Mouse (Mus musculus): ENCODE data around the gene Cryga. TPM values are rescaled to one million over a fixed set of nuclear protein-coding genes. Genes with fewer than 3 reads are reported as not detected.

The Cryga gene
- total RNA-seq (2021): not detected
- long read RNA-seq, experiment 1: 0 reads
- long read RNA-seq, experiment 2: 0 reads

DNA sequence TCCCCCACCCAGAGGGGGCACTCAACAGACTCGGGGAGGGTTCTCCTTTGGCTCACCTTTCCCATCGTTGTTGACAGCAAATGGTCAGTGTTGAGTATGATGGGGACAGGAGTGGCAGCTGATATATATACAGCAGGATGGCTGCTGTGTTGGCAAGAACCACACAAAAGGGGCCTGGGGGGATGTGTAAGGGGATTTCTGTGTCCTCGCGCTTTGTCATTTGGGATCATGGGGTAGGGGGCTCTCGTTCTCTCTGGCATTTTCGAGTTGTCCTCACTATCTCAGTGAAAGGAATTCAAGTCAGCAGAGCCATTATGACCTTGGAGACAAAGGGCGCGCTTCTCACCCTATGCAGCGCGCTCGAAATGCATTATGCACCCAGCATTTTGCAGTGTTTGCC, at the start of gene Cryga:
TSS of gene Cryga (minus strand) at position 101 of the 400 bp plus-strand sequence.
- DNase-seq (ENCODE audit: low spot score in 2 of 2): no peak

DNA sequence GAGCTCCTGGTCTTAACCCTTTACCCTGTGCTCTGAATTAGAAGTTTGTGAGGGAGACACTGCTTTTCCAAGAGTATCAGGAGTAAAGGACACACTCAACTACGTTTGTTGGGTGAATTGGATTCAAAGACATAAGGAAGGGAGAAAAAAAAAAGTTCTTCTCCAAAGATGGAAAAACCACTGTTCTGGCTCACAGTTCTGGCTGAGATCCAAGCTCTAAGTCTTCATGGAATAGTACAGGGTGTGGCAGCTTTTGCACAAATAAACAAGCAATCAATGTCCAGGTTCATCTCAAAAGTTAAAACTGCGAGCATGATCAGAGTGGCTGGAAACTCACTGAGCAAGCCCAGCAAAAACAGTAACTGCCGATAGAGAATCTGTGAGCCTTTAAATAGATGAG, 44.8 kb upstream of the Cryga start:
- no peak for DNase-seq (ENCODE audit: low spot score in 2 of 2)

DNA sequence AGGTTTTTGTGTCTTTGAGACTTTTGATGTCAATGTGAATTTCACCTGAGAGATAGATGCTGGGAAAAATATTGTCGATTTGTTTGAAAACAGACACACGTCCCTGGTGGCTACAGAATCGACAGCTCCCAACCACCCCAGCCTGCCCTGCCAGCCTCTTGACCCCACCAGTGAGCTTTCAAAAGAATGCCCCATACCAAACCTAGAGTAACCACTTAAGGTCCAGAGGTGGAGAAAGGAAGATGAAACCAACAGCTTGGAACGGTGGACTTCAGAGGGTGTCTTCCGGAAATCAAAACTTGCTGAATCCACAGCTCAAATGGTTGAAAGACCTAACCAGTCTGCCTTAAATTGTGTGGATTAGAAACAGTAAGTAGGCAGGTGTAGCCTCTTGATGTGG, 44.2 kb upstream of the Cryga start:
- DNase-seq (ENCODE audit: low spot score in 2 of 2): no peak

DNA sequence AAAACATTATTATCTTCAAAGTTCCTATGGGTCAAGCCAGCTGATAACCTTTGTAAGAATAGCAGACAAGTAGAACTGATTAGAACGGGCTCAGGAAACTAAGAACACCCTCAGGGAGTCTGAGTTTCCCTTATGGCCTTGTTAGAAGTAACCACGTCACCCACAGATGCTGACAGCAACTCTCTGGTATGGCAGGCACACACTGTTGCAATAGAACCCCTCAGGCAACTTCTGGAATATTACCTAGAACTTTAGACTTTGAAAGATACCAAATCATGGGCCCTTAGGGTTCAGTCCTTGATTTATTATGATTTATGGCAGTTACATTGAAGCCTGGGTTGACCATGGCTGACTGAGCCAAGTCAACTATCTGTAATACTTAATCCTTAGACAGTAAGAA, 43.4 kb upstream of the Cryga start:
- DNase-seq (ENCODE audit: low spot score in 2 of 2): no peak

DNA sequence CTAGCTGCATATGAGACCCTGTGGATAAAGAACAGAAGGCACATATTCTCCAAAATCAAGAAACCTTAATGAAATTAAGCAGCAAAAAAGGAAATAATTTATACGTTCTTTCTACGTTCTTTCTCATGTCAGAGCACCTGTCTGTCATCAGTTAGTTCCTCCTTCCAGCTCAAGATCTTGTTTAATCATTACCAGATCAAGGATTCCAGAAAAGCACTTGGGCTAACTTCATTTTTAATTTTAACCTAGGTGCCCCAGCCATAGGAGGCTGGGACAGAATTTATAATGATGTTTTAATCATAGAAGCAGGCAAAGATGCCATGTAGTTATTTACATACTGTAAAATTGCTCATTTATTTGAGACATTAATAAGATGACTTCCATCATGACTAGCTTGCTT, 41.6 kb upstream of the Cryga start:
- no peak for DNase-seq (ENCODE audit: low spot score in 2 of 2)

DNA sequence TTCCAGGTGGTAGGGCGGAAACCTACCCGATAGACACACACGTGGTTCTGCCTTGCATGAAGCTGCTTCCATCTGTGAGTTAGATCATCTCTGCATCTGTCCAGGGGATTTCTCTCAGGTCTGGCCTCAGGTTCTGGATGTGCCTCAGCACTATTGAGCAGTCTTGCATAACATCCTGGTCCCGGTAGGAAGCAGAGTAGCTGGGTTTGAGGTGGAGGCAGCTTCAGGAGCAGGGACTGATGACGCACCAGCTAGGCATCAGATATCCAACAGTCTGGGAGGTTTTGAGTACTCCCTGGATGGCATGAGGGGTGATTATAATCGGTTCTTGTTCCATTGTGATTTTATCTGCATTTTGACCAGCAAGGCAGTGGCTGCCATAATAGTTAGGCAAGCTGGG, 34.4 kb upstream of the Cryga start:
- no peak for DNase-seq (ENCODE audit: low spot score in 2 of 2)

DNA sequence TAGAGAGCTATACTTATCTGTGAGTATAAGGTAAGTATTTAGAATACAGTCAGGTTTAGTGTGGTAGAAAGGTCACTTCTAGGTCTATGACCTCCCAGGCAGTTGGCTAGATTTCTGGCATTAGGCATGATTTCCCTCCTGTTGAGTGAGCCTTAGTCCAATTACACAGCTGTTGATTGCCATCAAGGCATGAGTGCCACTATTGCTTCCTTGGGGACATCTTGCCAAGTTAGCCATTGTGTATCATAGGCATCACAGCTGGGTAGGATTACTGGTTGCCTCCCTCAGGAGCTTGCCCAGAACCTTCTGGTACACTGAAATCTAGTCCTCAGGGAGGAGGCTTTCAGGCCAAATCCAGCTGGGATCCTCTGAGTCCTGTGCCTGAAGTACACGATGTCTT, 29.7 kb upstream of the Cryga start:
- no peak for DNase-seq (ENCODE audit: low spot score in 2 of 2)

DNA sequence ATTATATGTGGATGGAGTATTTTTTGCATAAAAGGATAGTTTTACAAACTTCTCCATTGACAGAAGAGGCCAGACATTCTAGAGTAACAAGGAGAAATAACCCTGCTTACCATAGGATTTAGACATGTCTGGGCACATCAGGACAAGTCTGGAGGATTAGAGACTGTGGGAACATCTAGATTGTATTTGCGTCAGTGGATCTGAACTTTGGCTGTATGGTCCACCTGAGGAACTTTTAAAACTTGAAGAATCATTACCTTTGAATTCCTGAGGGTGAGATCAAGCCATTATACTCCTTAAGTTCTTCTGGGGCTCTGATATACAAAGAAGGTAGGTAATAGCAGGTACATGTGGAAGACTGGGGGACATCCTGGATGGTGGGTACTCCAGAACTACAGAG, 28.5 kb upstream of the Cryga start:
- DNase-seq (ENCODE audit: low spot score in 2 of 2): no peak

DNA sequence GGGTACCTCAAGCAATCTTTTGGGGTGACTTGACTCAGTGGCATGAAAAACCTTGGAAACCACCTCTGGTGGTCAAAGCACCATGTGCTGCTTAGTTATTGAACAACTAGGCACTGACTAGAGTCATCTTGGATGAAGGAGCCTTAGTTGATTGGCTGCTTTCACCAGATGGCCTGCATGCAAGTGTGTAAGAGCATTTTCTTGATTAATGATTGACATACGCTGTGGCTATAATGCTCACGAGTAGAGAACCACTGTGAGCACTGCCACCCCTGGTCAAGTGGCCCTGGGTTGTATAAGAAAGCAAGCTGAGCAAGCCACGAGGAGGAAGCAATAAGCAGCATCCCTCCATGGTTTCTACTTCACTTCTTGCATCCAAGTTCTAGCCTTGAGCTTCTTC, 27.1 kb upstream of the Cryga start:
- DNase-seq (ENCODE audit: low spot score in 2 of 2): no peak

DNA sequence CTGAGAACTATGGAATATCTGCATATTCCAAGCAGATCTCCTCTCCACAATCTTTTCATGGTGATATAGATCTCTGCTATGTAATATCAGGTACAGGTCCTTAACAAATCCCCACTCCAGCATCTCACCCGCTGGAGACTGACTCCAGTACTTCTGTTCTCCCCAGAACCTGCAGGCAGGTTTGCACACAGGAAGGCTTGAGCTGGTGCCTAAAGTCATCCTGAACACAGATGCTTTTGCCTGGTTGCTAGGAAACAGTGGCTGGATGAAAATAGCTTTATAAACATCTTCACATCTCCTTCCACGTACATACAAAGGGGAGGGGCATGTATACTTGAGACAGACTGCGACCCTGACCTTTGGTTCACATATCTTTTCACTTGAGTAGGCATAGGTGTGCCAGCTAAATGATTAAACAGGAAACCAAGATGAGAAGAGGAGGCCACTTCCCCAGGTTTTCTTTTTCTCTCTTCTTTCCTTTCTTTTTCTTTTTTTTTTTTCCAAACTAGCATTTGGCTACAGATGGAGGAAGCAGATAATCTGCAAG, 26.5 kb upstream of the Cryga start:
- DNase-seq (ENCODE audit: low spot score in 2 of 2): no peak

DNA sequence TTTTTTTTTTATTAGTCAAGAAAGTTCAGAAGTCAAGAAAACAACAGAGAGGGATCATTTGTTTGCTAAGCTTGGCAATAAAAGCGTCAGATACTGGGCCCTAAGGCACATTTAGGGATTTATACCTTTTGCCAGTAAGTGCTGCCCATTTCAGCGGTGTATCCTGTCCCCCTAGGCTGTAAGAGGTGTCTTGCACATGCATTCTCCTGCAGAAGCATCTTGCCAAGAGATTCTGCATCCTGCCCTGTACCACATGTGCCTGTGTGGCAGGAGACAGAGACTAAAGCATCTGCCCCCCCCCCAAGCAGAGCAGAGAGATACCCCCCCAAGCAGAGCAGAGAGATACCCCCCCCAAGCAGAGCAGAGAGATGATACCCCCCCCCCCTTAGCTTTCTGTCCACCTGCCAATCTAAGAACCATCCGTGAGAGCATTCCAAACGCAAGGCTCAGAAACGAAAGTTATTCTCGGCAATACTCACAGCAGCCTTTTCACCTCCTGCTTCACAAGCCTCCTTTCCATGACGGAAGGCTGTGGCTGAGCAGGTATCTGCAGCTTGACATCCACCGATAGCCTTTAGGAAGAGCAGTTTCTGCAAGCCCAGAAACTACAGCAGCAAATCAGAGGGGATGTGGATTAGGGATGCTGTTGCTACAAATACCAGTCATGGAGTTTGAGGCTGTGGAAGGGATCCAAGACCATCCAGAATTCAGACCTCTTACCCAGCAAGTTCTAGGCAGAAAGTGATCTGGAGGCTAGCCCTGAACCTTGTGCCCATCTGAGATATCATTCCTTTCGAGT, 19.6 kb upstream of the Cryga start, which contains the start of gene D630023F18Rik:
TSS of gene D630023F18Rik (minus strand) at position 641 of the 799 bp plus-strand sequence.
- DNase-seq (ENCODE audit: low spot score in 2 of 2): peak; percentile 12 to 39

DNA sequence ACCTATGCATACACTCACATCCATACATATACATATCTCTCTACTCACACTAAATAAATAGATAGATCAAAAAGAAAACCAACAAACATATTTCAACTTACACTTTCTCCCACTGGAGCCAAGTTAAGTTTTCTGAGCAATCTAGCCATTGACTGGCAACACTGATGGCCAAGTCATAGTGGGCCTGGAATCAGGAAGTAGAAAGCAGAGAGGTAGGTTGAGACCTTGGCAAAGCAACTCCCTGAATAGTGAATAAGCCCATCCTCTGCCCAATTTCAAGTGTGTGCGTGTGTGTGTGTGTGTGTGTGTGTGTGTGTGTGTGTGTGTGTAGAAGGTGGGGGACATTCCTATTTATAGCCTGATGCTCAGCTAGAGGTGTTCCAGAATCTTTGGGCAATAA, 16.3 kb upstream of the Cryga start, which contains the start of gene Gm28845:
TSS of gene Gm28845 (minus strand) at position 121 of the 400 bp plus-strand sequence.
- DNase-seq (ENCODE audit: low spot score in 2 of 2): no peak

DNA sequence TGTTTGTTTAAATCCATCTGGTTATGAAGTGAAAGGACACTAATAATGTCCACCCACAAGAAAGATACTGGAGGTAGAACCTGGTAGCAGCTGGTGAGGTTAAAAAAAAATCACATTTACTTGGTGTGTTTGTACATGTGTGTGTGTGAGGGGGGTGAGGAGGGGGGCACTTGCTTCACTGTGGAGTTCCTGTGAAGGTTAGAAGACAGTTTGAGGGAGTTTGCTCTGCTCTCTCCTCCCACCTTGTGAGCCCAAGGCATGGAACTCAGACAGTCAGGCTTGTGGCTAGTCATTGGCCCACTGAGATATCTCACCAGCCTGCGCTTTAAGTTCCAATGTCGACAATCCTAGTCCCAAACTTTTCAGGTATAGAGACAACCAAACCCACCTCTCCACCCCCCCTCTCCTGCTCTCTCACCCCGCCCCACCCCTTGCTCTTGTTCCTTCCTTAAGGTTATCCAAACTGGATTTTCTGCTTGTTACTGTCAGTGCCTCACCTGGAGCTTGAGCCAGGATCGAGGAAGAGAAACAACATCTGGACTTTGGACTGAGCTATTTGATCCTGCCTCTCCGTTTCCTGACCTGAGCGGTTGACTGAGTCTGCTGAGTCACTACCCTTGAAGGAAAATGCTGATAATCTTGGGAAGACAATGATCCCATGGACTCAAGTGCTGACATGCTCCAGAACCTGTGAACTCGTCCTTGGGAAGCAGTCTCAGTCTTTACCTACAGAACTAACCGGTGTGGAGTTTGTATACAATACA, 15.2 kb upstream of the Cryga start:
- no peak for DNase-seq (ENCODE audit: low spot score in 2 of 2)

DNA sequence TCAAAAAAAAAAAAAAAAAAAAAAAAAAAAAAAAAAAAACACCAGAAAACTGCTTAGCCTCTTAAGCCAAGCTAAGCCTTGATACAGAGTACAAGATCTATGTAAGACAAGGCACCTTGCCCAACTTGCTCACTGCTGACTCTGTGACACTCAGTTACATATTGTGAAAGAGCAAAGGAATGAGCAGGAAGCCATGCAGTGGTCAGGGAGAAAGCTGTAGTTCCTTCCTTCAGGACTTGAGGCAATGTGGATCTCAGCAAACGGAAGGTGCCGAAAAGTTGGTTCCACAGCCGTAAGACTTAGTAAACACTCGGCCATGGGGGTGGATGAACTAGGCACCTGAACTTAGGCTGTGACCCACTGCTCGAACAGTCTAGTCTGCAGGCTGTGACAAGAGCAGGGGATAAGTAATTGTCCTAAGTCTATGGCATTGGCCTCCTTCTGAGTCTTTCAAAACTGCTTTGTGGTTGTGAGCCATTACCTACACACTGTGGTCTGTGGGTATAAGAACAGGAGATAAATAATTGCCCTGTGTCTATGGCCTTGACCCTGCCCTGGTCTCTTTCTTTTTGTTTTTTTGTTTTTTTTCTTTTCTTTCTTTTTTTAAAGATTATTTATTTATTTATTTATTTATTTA, 10.5 kb upstream of the Cryga start:
- DNase-seq (ENCODE audit: low spot score in 2 of 2): no peak

DNA sequence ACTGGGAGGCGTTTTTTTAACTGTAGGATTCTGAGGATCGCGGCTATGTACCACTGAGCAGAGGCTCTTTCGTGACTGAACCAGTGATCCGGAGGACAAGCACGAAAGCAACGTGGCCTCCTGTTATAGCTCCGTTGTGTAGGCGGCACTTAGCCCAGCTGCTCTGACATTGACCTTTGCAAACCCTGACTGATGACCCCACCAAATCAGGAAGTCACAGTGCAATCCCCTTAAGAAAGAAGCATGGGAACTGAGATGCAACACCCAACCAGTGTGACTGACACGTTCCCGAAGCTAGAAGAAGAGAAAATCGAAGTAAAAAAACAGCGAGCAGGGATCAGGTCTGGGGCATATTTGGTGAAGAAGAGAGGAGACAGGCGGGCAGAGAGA, 9.6 kb upstream of the Cryga start:
- DNase-seq (ENCODE audit: low spot score in 2 of 2): no peak

DNA sequence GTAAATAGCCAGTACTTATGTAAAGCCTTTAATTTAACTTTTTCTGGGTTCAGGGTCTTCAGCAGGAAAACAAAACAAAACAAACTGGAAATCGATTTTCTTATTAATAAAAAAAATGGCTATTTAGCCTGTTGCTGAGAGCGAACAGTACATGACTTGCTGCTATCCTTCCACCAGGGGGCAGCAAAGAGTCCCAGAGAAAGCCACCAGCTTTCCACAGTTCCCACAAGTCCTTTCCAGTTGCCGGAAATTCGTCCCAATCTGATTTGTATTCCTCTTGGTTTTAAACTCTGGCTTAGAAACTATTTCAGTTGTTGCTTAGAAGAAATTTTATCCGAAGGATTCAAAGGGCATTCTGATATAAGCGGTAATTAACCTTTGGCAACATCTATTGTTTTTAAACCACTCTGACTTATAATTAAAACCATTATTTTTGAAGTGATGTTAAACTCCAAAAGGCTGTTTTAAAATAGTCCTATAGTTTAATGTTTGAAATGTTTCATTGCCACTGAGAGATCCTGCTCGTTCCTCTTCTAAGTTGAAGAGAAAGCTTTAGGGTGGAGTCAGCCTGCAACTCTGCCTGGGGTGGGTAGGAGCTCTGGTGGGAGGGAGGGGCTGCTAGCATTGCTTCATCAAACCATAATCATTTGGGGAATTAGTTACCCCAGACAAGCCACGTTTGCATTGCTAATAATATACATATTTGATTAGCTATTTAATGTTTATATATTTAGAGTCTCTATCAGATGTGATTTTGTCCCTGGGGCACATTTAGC, 9.0 kb upstream of the Cryga start:
- peak; percentile 75 to 76 for DNase-seq (ENCODE audit: low spot score in 2 of 2)

DNA sequence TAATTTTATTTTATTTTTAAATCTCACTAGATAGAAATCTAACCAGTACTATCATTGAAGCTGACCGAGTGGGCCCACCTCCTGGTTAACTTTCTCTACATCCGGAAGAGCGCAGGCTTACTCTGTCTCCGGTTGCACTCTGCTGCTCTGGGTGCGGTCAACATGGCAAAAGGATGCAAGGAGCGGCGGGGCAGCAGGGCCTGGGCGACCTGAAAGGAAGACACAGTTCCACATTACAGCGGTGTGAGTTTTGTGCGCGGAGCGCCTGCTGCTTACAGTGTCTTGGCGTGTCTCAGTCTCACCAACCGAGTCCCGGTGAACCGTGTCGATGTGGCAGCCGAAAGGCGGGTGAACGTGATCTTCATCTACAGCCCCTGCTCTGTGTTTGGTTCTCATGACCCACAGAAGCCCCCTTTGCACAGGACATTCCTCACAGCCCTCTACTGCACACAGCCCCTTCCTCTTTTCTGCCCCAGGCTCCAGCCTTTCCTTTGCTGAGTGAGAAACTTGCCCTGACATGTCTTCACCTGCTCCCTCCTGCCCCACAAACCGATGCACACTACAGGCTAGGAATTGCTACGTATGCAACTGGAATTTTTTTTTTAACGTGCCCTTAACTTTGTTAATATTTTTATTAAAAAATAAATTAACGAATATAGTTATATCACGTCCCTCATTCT, 6.7 kb upstream of the Cryga start:
- DNase-seq (ENCODE audit: low spot score in 2 of 2): no peak

DNA sequence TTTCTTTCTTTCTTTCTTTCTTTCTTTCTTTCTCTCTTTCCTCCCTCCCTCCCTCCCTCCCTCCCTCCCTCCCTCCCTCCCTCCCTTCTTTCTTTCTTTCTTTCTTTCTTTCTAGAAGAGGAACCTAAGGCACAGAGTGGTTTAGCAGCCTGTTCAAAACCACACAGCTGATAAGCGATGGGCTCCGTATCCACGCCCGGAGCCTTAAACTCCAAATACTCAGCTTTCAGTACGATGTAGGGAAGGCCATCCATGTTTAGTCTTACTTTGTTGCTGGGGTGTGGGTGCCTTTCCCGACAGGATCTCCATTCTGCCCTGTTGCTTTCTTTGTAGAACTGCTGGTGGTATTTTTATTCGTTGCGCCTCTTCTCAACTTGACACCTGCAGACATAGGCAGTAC, 6.0 kb upstream of the Cryga start:
- no peak for DNase-seq (ENCODE audit: low spot score in 2 of 2)

DNA sequence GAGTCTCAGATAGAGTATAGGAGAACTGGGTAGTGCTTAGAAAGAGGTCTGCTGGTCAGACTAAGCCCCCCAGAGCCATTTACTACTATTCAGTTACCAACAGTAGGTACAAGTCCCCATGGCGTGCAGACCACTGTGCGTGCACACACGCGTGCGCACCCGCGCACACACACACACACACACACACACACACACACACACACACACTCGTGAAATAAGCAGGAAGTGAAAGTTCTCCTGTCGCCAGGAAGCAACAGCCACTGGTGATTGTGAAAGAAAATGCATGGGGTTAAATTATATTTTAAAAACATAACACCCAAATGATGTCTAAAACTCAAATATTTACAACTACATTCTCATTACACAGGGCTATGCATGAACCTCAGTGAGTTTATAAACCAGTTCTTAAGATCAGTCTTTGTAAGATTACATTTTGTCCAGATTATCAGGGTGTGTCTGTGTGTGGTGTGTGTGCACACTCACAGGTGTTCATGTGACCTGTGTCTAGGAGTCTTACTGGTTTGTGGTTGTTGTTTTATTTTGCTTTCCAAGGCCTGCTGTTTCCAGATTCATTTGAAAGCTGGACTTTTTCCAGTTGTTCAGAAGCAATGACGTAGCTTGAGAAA, 4.6 kb upstream of the Cryga start:
- DNase-seq (ENCODE audit: low spot score in 2 of 2): no peak

DNA sequence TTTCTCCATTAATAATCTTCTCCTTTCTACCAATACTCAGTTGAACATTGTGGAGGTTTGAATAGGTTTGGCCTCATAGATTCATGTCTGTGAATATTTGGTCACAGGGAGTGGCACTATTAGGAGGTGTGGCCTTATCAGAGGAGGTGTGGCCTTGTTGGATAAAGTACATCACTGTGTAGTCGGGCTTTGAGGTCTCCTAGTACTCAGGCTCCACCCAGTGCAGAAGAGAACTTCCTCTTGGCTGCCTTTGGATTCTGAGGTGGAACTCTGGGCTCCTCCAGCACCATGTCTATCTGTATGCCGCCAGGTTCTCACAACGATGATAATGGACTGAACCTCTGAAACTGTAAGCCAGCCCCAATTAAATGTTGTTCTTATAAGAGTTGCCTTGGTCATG, 6.2 kb downstream of the Cryga start:
- no peak for DNase-seq (ENCODE audit: low spot score in 2 of 2)
